Mouse (Mus musculus) heart, adult 2 months (tissue): ENCODE data around the gene Dlg4.

Experiments used
- CTCF ChIP-seq: fragments of 200-600 bp; IDR thresholded peaks from 2 replicates; pipeline ENCODE4 v1.8.1; 2022; ENCODE audit warnings: antibody characterized with exemption, mild to moderate bottlenecking, moderate library complexity
- EP300 ChIP-seq: fragments of 200-500 bp; IDR thresholded peaks from 2 replicates; pipeline ENCODE4 v1.6.1; 2011; ENCODE audit warnings: low read depth, low read length, control low read depth; ENCODE audit not compliant: insufficient read depth
- POLR2A ChIP-seq: fragments of 200-500 bp; IDR thresholded peaks from 2 replicates; pipeline ENCODE4 v1.6.1; 2011; ENCODE audit warnings: mild to moderate bottlenecking, low read depth, low read length, control low read depth; ENCODE audit not compliant: insufficient read depth

DNA sequence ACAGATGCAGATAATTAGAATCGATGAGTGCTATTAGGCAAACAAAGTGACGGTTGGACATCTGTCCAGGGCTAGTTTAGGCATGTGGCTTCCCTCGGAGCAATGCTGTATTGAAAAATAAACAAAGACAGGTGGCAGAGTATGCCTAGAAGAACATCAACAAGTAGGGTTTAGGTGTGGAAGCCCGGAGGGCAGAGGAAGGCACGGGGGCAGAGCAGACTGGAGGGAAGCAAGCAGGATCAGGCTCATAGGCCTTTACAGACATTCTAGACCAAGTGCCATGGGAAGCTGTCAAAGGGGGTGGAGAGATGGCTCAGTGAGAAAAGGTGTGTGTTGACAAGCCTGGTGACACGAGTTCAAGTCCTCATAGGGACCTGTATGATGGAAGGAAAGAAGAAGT lies 32.6 kb downstream of the Dlg4 start:
- TF ChIP-seq POLR2A (no peak), EP300 (no peak), CTCF (no peak)
